Mouse (Mus musculus): Measurements from ENCODE around the gene Mbd4.

Mbd4 gene

GRCm38 (mm10) chr6:115859258-115859657, 6.1 kb upstream of the Mbd4 start:
- DNase-seq, result no peak

- DNase-seq, result peak; percentile 48
Measured at GRCm38 (mm10) chr6:115856361-115856745, 3.2 kb upstream of the Mbd4 start.

- DNase-seq, result peak; percentile 40
Measured at GRCm38 (mm10) chr6:115855733-115856360, 2.7 kb upstream of the Mbd4 start.

- no peak for DNase-seq
Measured at GRCm38 (mm10) chr6:115854432-115854831, 1.3 kb upstream of the Mbd4 start.

- DNase-seq, result no peak
Measured at GRCm38 (mm10) chr6:115853985-115854384, 814 bp upstream of the Mbd4 start.

- no peak for DNase-seq
Measured at GRCm38 (mm10) chr6:115852446-115853090, 603 bp downstream of the Mbd4 start.

- no peak for DNase-seq
Measured at GRCm38 (mm10) chr6:115848598-115849304, 4.4 kb downstream of the Mbd4 start.

- peak; percentile 82 for DNase-seq
Measured at GRCm38 (mm10) chr6:115846640-115847411, 6.3 kb downstream of the Mbd4 start.

- DNase-seq, result no peak
Measured at GRCm38 (mm10) chr6:115845006-115845405, 8.2 kb downstream of the Mbd4 start.

- DNase-seq, result no peak
Measured at GRCm38 (mm10) chr6:115838745-115839144, 14.4 kb downstream of the Mbd4 start.

- peak; percentile 85 for DNase-seq
Measured at GRCm38 (mm10) chr6:115838161-115838597, 15.0 kb downstream of the Mbd4 start, which contains the start of gene Efcab12. Efcab12 (minus strand) TSS chr6:115838412.

- no peak for DNase-seq
Measured at GRCm38 (mm10) chr6:115833861-115834260, 19.3 kb downstream of the Mbd4 start.

- no peak for DNase-seq
Measured at GRCm38 (mm10) chr6:115832152-115832850, 20.9 kb downstream of the Mbd4 start.

GRCm38 (mm10) chr6:115830779-115831601, 22.2 kb downstream of the Mbd4 start:
- DNase-seq, result no peak

GRCm38 (mm10) chr6:115823850-115824464, 29.2 kb downstream of the Mbd4 start:
- DNase-seq, result peak; percentile 71

GRCm38 (mm10) chr6:115821216-115821993, 31.8 kb downstream of the Mbd4 start:
- no peak for DNase-seq

GRCm38 (mm10) chr6:115818129-115818528, 35.0 kb downstream of the Mbd4 start:
- no peak for DNase-seq

- no peak for DNase-seq
Measured at GRCm38 (mm10) chr6:115815041-115815440, 38.1 kb downstream of the Mbd4 start.

- peak; percentile 80 for DNase-seq
Measured at GRCm38 (mm10) chr6:115814104-115814503, 39.1 kb downstream of the Mbd4 start.

GRCm38 (mm10) chr6:115811606-115812005, 41.6 kb downstream of the Mbd4 start:
- no peak for DNase-seq
